Mouse (Mus musculus) heart, adult 2 months (tissue): Measurements from ENCODE around the gene Iqca.

Experiments
- CTCF ChIP-seq: fragments of 200-600 bp; IDR thresholded peaks from 2 replicates; pipeline ENCODE4 v1.8.1; 2022; ENCODE audit warnings: antibody characterized with exemption, mild to moderate bottlenecking, moderate library complexity
- EP300 ChIP-seq: fragments of 200-500 bp; IDR thresholded peaks from 2 replicates; pipeline ENCODE4 v1.6.1; 2011; ENCODE audit warnings: low read depth, low read length, control low read depth; ENCODE audit not compliant: insufficient read depth

DNA sequence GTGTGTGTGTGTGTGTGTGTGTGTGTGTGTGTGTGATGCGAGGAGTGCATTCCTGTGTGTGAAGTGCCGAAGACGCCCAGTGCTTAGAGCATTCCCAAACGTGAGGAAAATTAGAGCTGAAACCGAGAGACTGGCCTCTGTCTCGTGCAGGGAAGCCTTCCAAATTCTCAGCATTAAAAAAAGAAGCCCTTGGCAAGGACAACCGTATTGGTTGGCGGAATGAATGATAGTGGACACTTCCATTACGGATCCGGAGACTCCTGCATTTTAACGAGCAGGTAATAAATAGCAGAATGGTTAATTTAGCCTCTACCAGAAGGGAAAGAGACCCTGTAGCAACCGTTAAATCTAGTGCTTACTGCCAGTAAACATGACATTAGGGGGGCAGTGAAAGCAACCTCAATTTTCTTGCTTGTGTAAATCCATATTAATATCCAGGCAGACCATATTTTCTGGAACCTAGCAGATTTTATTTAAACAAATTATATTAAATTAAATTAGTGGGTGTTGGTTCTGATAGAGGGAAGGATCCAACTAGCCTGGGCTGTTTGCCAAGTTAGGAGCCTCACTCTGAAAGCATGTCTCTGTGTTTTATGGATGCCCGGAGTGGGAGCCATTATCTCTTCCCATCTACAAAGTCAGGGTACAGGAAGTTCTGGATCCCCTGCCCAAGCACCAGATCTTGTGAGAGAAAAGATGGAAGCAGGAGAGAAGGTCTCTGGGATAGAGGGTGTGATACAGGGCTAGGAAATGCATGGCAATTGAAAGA lies 81.2 kb downstream of the Iqca start:
- TF ChIP-seq CTCF (no peak), EP300 (no peak)
